Mouse (Mus musculus) brain, embryonic 14.5 days (tissue): ENCODE results near the gene D930048N14Rik.
A peak's percentile ranks its signal among the peaks of the same experiment; 100 is the strongest.

Source experiments
- CTCF ChIP-seq: fragments of 200-500 bp; IDR thresholded peaks from 2 replicates; pipeline ENCODE4 v1.5.1; 2012; ENCODE audit warnings: inconsistent platforms, mild to moderate bottlenecking, moderate library complexity, borderline replicate concordance; ENCODE audit not compliant: insufficient read depth, insufficient read length; ENCODE audit errors: extremely low read depth
- POLR2A ChIP-seq: fragments of 200-500 bp; IDR thresholded peaks from 2 replicates; pipeline ENCODE4 v1.6.1; 2012; ENCODE audit warnings: mild to moderate bottlenecking, inconsistent platforms, borderline replicate concordance; ENCODE audit not compliant: poor library complexity, insufficient read depth, insufficient read length, severe bottlenecking; ENCODE audit errors: extremely low read depth

DNA sequence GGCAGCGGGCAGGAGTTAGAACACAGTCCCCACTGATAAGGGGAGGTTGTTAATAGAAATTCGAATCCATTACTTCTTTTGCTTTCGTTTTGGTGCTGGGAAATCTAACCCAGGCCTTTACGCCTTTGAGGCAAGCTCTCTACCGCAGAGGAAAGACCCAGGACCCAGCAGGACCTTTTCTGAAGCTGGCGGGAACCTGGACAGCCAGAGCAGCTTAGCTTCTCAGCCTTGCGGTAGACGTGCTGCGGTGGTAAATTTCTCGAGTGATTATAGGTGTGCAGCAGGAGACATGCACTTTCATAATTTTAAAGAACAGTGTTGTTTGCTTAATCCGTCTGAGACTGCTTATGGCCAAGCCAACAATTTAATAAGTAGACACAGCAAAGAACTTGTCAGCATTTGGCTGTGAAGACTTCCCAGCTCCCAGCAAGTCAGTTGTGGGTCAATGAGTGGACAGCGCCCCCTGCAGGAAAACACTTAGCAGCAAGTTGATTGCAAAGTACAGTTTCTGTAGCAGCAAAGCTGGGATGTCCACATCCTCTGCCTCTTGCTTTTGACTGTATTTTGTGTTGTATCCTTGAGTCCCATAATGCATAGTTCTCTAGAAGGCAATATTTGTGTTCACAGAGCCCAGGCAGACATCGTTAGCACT lies 30.7 kb downstream of the D930048N14Rik start:
- TF ChIP-seq POLR2A (no peak), CTCF (peak; percentile 85)
